Comparison of ENCODE assay signal across 9 mouse cellular contexts in genomic region chr17:28217721-28218649, GRCm38 (mm10). TPM values are rescaled to one million over a fixed set of nuclear protein-coding genes. Genes with fewer than 3 reads are reported as not detected.
DNase-seq lines count a peak whose midpoint lies in the region; ATAC-seq and TF ChIP-seq lines count a peak whose summit lies in the region.
"Had no signal": no experiment of that assay in that cellular context is flagged by ENCODE, and none has a peak within 500 bp of the region (broad histone marks: within the 10 kb centered on the region; RNA-seq: fewer than 3 reads in every experiment).

No protein-coding gene starts in this region.

- peak overlapping the region; percentile 3; the same call in 1 of the 2 replicates for H3K4me2 ChIP-seq in forebrain, embryonic 11.5 days (ENCODE audit: low read depth, low read length, severe bottlenecking)
- no peak overlapping the region for H3K4me2 ChIP-seq in forebrain, embryonic 15.5 days (replicated peaks)
- H3K4me2 ChIP-seq in heart, embryonic 16.5 days (ENCODE audit: low read depth, low read length): peak overlapping the region; percentile 38

- H3K36me3 ChIP-seq in forebrain, embryonic 11.5 days (ENCODE audit: control insufficient read depth, insufficient read depth, low read length): no peaks in the 10 kb centered on the region
- H3K36me3 ChIP-seq in forebrain, embryonic 15.5 days: no peaks in the 10 kb centered on the region
- H3K36me3 ChIP-seq in MEL (ENCODE audit: control insufficient read depth in 1 of 2, insufficient read depth in 2 of 2, low read length in 2 of 2): peaks cover under 1 to 3% of the 10 kb centered on the region in 2 experiments; a peak in 2 of 4 replicates
- no peaks in the 10 kb centered on the region for H3K36me3 ChIP-seq in heart, embryonic 16.5 days (ENCODE audit: control insufficient read depth, insufficient read depth)

- no peaks in the 10 kb centered on the region for H3K27me3 ChIP-seq in forebrain, embryonic 11.5 days (ENCODE audit: control insufficient read depth, insufficient read depth, low read length)
- H3K27me3 ChIP-seq in forebrain, embryonic 15.5 days: no peaks in the 10 kb centered on the region
- H3K27me3 ChIP-seq in MEL (ENCODE audit: control insufficient read depth in 1 of 2, insufficient read depth in 2 of 2, low read length in 2 of 2): no peaks in the 10 kb centered on the region
- H3K27me3 ChIP-seq in heart, embryonic 16.5 days (ENCODE audit: control insufficient read depth, insufficient read depth, low read length): 0 out of 2 replicates have a peak, but pooled peaks cover 2% of the 10 kb centered on the region

- no peak for TF ChIP-seq POLR2A in MEL (IDR thresholded peaks at IDR 0.05; ENCODE audit: control insufficient read depth in 1 of 2, insufficient read depth in 1 of 2, low read depth in 1 of 2, low read length in 2 of 2, poor library complexity in 1 of 2)

- no peak for TF ChIP-seq CTCF in MEL (IDR thresholded peaks at IDR 0.05 in 2 of 3, conservative IDR thresholded peaks at IDR 0.05 in 1 of 3; ENCODE audit: control insufficient read depth in 1 of 3, insufficient read depth in 1 of 3, low read depth in 2 of 3, low read length in 3 of 3, poor library complexity in 1 of 3, severe bottlenecking in 1 of 3)

- no peak for ATAC-seq in forebrain, embryonic 11.5 days (replicated peaks; ENCODE audit: low FRiP score)
- ATAC-seq in forebrain, embryonic 15.5 days (replicated peaks): no peak
- peak; percentile 53 for ATAC-seq in heart, embryonic 16.5 days (replicated peaks; ENCODE audit: extremely low read depth, insufficient read depth, low FRiP score)

- 28% methylated on average over 23 of the region's 23 CpGs for WGBS in forebrain, embryonic 11.5 days
- 34% methylated on average over 23 of the region's 23 CpGs for WGBS in forebrain, embryonic 15.5 days
- 20% methylated on average over 23 of the region's 23 CpGs for WGBS in heart, embryonic 16.5 days

- no peak overlapping the region for H3K4me3 ChIP-seq in forebrain, embryonic 11.5 days (ENCODE audit: low read depth, low read length)
- H3K4me3 ChIP-seq in forebrain, embryonic 15.5 days: no peak overlapping the region
- H3K4me3 ChIP-seq in MEL (ENCODE audit: control insufficient read depth in 1 of 2, insufficient read depth in 1 of 2, low read depth in 2 of 2, low read length in 2 of 2): no peak overlapping the region
- H3K4me3 ChIP-seq in heart, embryonic 16.5 days (ENCODE audit: low read length): no peak overlapping the region

- peaks cover 2% of the 10 kb centered on the region for H3K79me2 ChIP-seq in MEL (ENCODE audit: control insufficient read depth, insufficient read depth, low read length, poor library complexity)

- TF ChIP-seq EP300 in MEL (IDR thresholded peaks at IDR 0.05; ENCODE audit: low read depth in 1 of 2, low read length in 2 of 2): no peak

- H3K9me3 ChIP-seq in forebrain, embryonic 11.5 days (ENCODE audit: control insufficient read depth, low read length): no peaks in the 10 kb centered on the region
- H3K9me3 ChIP-seq in forebrain, embryonic 15.5 days: no peaks in the 10 kb centered on the region
- H3K9me3 ChIP-seq in MEL (replicated peaks; ENCODE audit: insufficient read depth, low read length): no peaks in the 10 kb centered on the region
- H3K9me3 ChIP-seq in heart, embryonic 16.5 days (replicated peaks; ENCODE audit: control insufficient read depth, low read length): no peaks in the 10 kb centered on the region
- H3K9me3 ChIP-seq: G1E had no signal

- no peak for DNase-seq in forebrain, embryonic 11.5 days (ENCODE audit: low spot score)
- DNase-seq in MEL (ENCODE audit: low read depth, low spot score) (no peak), MN1 (ENCODE audit: low spot score) (no peak)
- DNase-seq in lung, postnatal 25 days (ENCODE audit: low spot score): peak; percentile 76
- peak; percentile 70 to 75 for DNase-seq in spleen, postnatal 36 days (ENCODE audit: low spot score in 2 of 2)
- no peak for DNase-seq in kidney, postnatal 10 days

- no peak for TF ChIP-seq RAD21 in MEL (IDR thresholded peaks at IDR 0.05; ENCODE audit: low read depth, low read length)

- H3K27ac ChIP-seq in forebrain, embryonic 11.5 days (ENCODE audit: low read depth, low read length): no peak overlapping the region
- H3K27ac ChIP-seq in forebrain, embryonic 15.5 days (replicated peaks): no peak overlapping the region
- H3K27ac ChIP-seq in MEL (ENCODE audit: control insufficient read depth, low read depth, low read length): no peak overlapping the region
- H3K27ac ChIP-seq in heart, embryonic 16.5 days (ENCODE audit: low read length): peak overlapping the region; percentile 75

- peaks cover 5% of the 10 kb centered on the region; the same call in 1 of the 2 replicates for H3K4me1 ChIP-seq in forebrain, embryonic 11.5 days (replicated peaks; ENCODE audit: control insufficient read depth, insufficient read depth, low read length)
- H3K4me1 ChIP-seq in forebrain, embryonic 15.5 days: peaks cover 2% of the 10 kb centered on the region; the same call in 1 of the 2 replicates
- H3K4me1 ChIP-seq in MEL (ENCODE audit: control insufficient read depth in 1 of 2, insufficient read depth in 2 of 2, low read length in 2 of 2): 0 out of 4 replicates have a peak, but pooled peaks cover 0 to under 1% of the 10 kb centered on the region in 2 experiments
- peaks cover 7% of the 10 kb centered on the region for H3K4me1 ChIP-seq in heart, embryonic 16.5 days (ENCODE audit: control insufficient read depth, insufficient read depth, low read length)

- H3K9ac ChIP-seq in forebrain, embryonic 11.5 days (ENCODE audit: low read length): peak overlapping the region; percentile 14; the same call in 1 of the 2 replicates
- H3K9ac ChIP-seq in forebrain, embryonic 15.5 days (replicated peaks): no peak overlapping the region
- no peak overlapping the region for H3K9ac ChIP-seq in MEL (ENCODE audit: control insufficient read depth, low read depth, low read length, poor library complexity, severe bottlenecking)
- H3K9ac ChIP-seq in heart, embryonic 16.5 days (ENCODE audit: low read length): peak overlapping the region; percentile 36; the same call in 1 of the 2 replicates

TF ChIP-seq in MEL, 35 proteins besides CTCF, POLR2A, EP300 and RAD21:
- TF ChIP-seq MYB (IDR thresholded peaks at IDR 0.05; ENCODE audit: low read depth, low read length) (no peak), E2F4 (IDR thresholded peaks at IDR 0.05; ENCODE audit: borderline replicate concordance, low read depth, low read length) (no peak), ZKSCAN1 (IDR thresholded peaks at IDR 0.05; ENCODE audit: low read depth, low read length) (no peak), POLR2AphosphoS5 (IDR thresholded peaks at IDR 0.05; ENCODE audit: borderline replicate concordance, low read depth, low read length) (no peak), ELF1 (IDR thresholded peaks at IDR 0.05; ENCODE audit: low read depth, low read length) (no peak), MAX (IDR thresholded peaks at IDR 0.05; ENCODE audit: low read length) (no peak), ZNF384 (IDR thresholded peaks at IDR 0.05; ENCODE audit: low read depth, low read length) (peak; percentile 59)

RNA-seq across cellular contexts. Expression of gene Def6, which starts 10.4 kb away (rescaled TPM):
- 2.2 and 2.5 TPM in 2 replicates for polyA plus RNA-seq in forebrain, embryonic 11.5 days (2014; fragmentation: Nextera tagmentation; extraction: Ambion mirVana)
- polyA plus RNA-seq in forebrain, embryonic 15.5 days (2015; fragmentation: Nextera tagmentation; extraction: Ambion mirVana): 3.7 and 4.8 TPM in 2 replicates
- 110 and 121 TPM in 2 replicates for total RNA-seq in MEL (2012; rRNA removed)
- polyA plus RNA-seq in MEL (2012; ENCODE audit: insufficient read depth in 1 of 2, insufficient read length in 2 of 2, low read depth in 1 of 2, low replicate concordance in 2 of 2, missing spikeins in 1 of 2): 100 to 1,000 TPM in 1 of 2 experiments, not detected in 1; 154 TPM
- 7.9 and 20.5 TPM in 2 replicates for polyA plus RNA-seq in heart, embryonic 16.5 days (2015; fragmentation: Nextera tagmentation; extraction: Ambion mirVana)

RNA-seq across cellular contexts. Expression of gene Ppard, which starts 14.5 kb away (rescaled TPM):
- 1.4 and 1.7 TPM in 2 replicates for polyA plus RNA-seq in forebrain, embryonic 11.5 days (2014; fragmentation: Nextera tagmentation; extraction: Ambion mirVana)
- polyA plus RNA-seq in forebrain, embryonic 15.5 days (2015; fragmentation: Nextera tagmentation; extraction: Ambion mirVana): 1.3 and 1.4 TPM in 2 replicates
- total RNA-seq in MEL (2012; rRNA removed): 3.4 and 3.5 TPM in 2 replicates
- polyA plus RNA-seq in MEL (2012; ENCODE audit: insufficient read depth in 1 of 2, insufficient read length in 2 of 2, low read depth in 1 of 2, low replicate concordance in 2 of 2, missing spikeins in 1 of 2): 10 to 100 TPM in 1 of 2 experiments, not detected in 1; 12.7 TPM
- 1.2 and 1.8 TPM in 2 replicates for polyA plus RNA-seq in heart, embryonic 16.5 days (2015; fragmentation: Nextera tagmentation; extraction: Ambion mirVana)

RNA-seq across cellular contexts. Expression of gene Zfp523, which starts 41.1 kb away (rescaled TPM):
- 37.8 and 40.2 TPM in 2 replicates for polyA plus RNA-seq in forebrain, embryonic 11.5 days (2014; fragmentation: Nextera tagmentation; extraction: Ambion mirVana)
- polyA plus RNA-seq in forebrain, embryonic 15.5 days (2015; fragmentation: Nextera tagmentation; extraction: Ambion mirVana): 39.6 and 40.7 TPM in 2 replicates
- total RNA-seq in MEL (2012; rRNA removed): 21.4 and 29.5 TPM in 2 replicates
- polyA plus RNA-seq in MEL (2012; ENCODE audit: insufficient read depth in 1 of 2, insufficient read length in 2 of 2, low read depth in 1 of 2, low replicate concordance in 2 of 2, missing spikeins in 1 of 2): 10 to 100 TPM in 1 of 2 experiments, not detected in 1; 53.0 TPM
- 20.5 and 22.2 TPM in 2 replicates for polyA plus RNA-seq in heart, embryonic 16.5 days (2015; fragmentation: Nextera tagmentation; extraction: Ambion mirVana)

Comparison
In these comparisons a context has a peak if more than half of its experiments do, and no peak if none do; other contexts are left out.
1. H3K9ac ChIP-seq: peak in forebrain, embryonic 11.5 days (single experiment) and heart, embryonic 16.5 days (single experiment); none in forebrain, embryonic 15.5 days (single experiment) and MEL (single experiment).
2. DNase-seq: peak in lung, postnatal 25 days (single experiment) and spleen, postnatal 36 days (2 of 2); none in forebrain, embryonic 11.5 days (single experiment), MEL (single experiment), MN1 (single experiment) and kidney, postnatal 10 days (single experiment).